Mouse (Mus musculus) liver, adult 2 months (tissue): Measurements from ENCODE around the gene Plet1. TPM values are rescaled to one million over a fixed set of nuclear protein-coding genes. Genes with fewer than 3 reads are reported as not detected.

ENCODE experiments used
- DNase-seq: peaks from one replicate; pipeline ENCODE4 v3.0.0-alpha.2; 2011; ENCODE audit warnings: low read depth, low spot score; ENCODE audit errors: extremely low read depth
- H3K27ac ChIP-seq: fragments of 200-500 bp; replicated peaks from 2 replicates; pipeline ENCODE4 v1.5.1; 2012; ENCODE audit warnings: low read depth, mild to moderate bottlenecking, control low read depth, inconsistent platforms, low read length; ENCODE audit not compliant: insufficient read depth
- H3K27me3 ChIP-seq: fragments of 200-500 bp; 2 replicates; pipeline ENCODE4 v1.6.1; 2012; ENCODE audit warnings: mild to moderate bottlenecking, moderate library complexity, low read length, inconsistent platforms; ENCODE audit not compliant: control insufficient read depth, insufficient read depth
- H3K36me3 ChIP-seq: fragments of 200-500 bp; 2 replicates; pipeline ENCODE4 v1.6.1; 2012; ENCODE audit warnings: low read length, inconsistent platforms; ENCODE audit not compliant: control insufficient read depth, insufficient read depth
- H3K4me1 ChIP-seq: fragments of 200-500 bp; 2 replicates; pipeline ENCODE4 v1.6.1; 2011; ENCODE audit warnings: low read length; ENCODE audit not compliant: control insufficient read depth, insufficient read depth
- H3K4me3 ChIP-seq: fragments of 200-500 bp; 2 replicates; pipeline ENCODE4 v1.5.1; 2011; ENCODE audit warnings: low read depth, mild to moderate bottlenecking, control low read depth, low read length, moderate library complexity; ENCODE audit not compliant: insufficient read depth
- H3K79me2 ChIP-seq: fragments of 200-500 bp; 2 replicates; pipeline ENCODE4 v1.6.1; 2012; ENCODE audit warnings: inconsistent platforms, mild to moderate bottlenecking, low read length, moderate library complexity; ENCODE audit not compliant: control insufficient read depth, insufficient read depth
- H3K9ac ChIP-seq: fragments of 200-500 bp; 2 replicates; pipeline ENCODE4 v1.6.1; 2012; ENCODE audit warnings: low read depth, mild to moderate bottlenecking, control low read depth, inconsistent platforms, low read length
- CTCF ChIP-seq: fragments of 200-500 bp; IDR thresholded peaks from 2 replicates; pipeline ENCODE4 v1.5.1; 2011; ENCODE audit warnings: low read depth, low read length, control low read depth
- POLR2A ChIP-seq: fragments of 200-500 bp; IDR thresholded peaks from 2 replicates; pipeline ENCODE4 v1.6.1; 2011; ENCODE audit warnings: low read length, control low read depth; ENCODE audit not compliant: insufficient read depth; ENCODE audit errors: extremely low read depth
- WGBS: fragments of 180-500 bp; shearing (Covaris S2); methylation state at CpG from one replicate; pipeline ENCODE4 v1.1.7; 2018; 5-methylcytosine and 5-hydroxymethylcytosine counted together
- polyA plus RNA-seq: library from polyadenylated mRNA; depleted of rRNA; stranded (reverse); fragments of >200 nt; gene quantifications from 2 replicates; pipeline ENCODE4 v1.2.3, GENCODE M21; 2012
- total RNA-seq: library from RNA; depleted of rRNA; stranded (reverse); fragments of >200 nt; gene quantifications from 2 replicates; pipeline ENCODE4 v1.2.3, GENCODE M21; 2014

The Plet1 gene
- total and polyA plus RNA-seq, 2 experiments: 0.37 to 0.86 TPM

DNA sequence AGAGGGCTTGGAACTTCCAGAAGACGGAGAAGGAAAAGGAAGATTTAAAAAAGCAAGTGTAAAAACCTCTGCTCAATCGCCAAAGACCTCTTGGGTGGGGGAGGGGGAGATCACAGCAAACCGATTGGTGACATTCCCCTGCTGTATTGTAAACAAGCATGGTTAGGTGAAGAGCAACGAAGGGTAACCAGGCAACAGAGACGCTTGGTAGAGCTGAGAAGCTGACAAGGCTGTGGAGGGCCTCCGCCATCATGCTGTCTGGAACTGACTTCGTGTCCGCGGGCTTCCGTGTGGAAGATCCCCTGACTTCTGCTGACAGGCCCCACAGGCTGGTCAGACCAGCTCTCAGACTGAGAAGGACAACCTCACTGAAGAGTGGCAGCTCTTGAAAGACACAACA is 8.8 kb upstream of the Plet1 start:
- H3K9ac ChIP-seq: no peak overlapping the region
- H3K4me3 ChIP-seq: no peak overlapping the region
- WGBS: 29% methylated on average over 10 of the region's 10 CpGs

DNA sequence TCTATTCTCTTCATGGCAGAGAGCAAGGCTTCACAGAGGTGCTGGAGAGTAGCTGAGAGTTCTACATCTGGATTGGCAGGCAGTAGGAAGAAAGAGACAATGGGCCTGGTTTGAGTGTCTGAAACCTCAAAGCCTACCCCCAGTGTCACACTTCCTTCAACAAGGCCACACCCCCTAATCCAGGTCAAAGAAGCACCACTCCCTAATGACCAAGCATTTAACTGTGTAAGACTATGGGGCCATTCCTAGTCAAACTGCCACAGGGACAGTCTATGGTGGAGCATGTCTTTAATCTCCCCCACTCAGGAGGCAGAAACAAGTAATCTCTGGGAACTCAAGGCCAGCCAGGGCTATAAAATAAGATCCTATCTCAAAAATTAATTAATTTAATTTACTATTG is 3.5 kb upstream of the Plet1 start:
- no peak for TF ChIP-seq POLR2A
- no peak for TF ChIP-seq CTCF
- H3K4me1 ChIP-seq: peaks cover 3% of the 10 kb centered on the region; the same call in 1 of the 2 replicates
- no peaks in the 10 kb centered on the region for H3K27me3 ChIP-seq
- H3K9ac ChIP-seq: no peak overlapping the region
- no peak for DNase-seq
- no peaks in the 10 kb centered on the region for H3K36me3 ChIP-seq
- no peak overlapping the region for H3K4me3 ChIP-seq
- H3K27ac ChIP-seq: no peak overlapping the region
- no peaks in the 10 kb centered on the region for H3K79me2 ChIP-seq

More for the DNA sequence above, 8.8 kb upstream of the Plet1 start:
- Histone ChIP-seq H3K4me1 (no peaks in the 10 kb centered on the region), H3K36me3 (no peaks in the 10 kb centered on the region), H3K79me2 (no peaks in the 10 kb centered on the region), H3K27me3 (no peaks in the 10 kb centered on the region), H3K27ac (no peak overlapping the region)
- no peak for DNase-seq
- TF ChIP-seq POLR2A (no peak), CTCF (no peak)

DNA sequence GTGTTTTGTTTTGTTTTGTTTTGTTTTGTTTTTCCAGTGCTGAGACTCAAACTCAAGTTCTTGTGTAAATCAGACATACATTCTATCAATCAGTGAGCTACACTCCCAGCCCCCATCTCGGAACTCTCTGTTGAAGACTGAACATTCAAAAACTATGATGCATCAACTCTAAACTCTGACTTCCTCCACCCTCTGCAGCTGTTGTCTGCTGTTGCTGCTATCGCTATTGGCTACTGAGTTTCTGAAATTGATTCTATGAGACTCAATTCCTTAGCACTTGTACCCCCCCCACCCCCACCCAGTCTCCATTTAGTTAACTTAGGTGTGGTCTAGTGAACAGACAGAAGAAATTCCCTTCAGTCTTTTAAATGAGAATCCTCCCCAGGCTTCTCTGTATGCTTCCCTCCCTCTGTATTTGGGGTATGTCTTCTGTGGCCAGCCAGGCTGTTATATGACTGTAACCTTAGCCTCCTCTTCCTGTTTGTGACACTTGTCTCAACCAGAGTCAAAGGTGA is 2.7 kb upstream of the Plet1 start:
- no peaks in the 10 kb centered on the region for H3K27me3 ChIP-seq
- H3K9ac ChIP-seq: no peak overlapping the region
- H3K79me2 ChIP-seq: no peaks in the 10 kb centered on the region
- TF ChIP-seq POLR2A (no peak), CTCF (no peak)
- no peak for DNase-seq
- H3K4me1 ChIP-seq: peaks cover 3% of the 10 kb centered on the region; the same call in 1 of the 2 replicates
- no peak overlapping the region for H3K4me3 ChIP-seq
- H3K36me3 ChIP-seq: no peaks in the 10 kb centered on the region
- H3K27ac ChIP-seq: no peak overlapping the region
- 80% methylated on average over 2 of the region's 2 CpGs for WGBS

DNA sequence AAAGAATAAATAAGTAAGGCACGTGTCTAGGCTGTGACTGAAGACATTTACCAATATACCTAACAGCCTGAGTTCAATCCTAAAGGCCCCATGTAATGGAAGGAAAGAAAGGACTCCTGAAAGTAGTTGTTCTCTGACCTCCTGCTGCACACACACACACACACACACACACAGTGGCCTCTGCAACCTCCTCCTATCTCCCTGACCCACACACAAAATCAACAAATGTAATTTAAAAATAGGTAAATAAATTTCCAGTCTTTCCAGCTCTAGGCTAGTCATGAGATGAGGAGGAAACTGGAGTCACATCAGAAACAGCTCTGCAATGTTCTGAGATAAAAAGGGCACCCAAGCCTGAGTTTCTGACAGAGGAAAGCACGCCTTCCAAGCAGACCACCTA is 548 bp upstream of the Plet1 start:
- H3K36me3 ChIP-seq: no peaks in the 10 kb centered on the region
- 86% methylated on average over 2 of the region's 2 CpGs for WGBS
- no peaks in the 10 kb centered on the region for H3K79me2 ChIP-seq
- DNase-seq: no peak
- peaks cover 3% of the 10 kb centered on the region; the same call in 1 of the 2 replicates for H3K4me1 ChIP-seq
- H3K27me3 ChIP-seq: no peaks in the 10 kb centered on the region
- H3K9ac ChIP-seq: no peak overlapping the region
- H3K4me3 ChIP-seq: no peak overlapping the region
- TF ChIP-seq POLR2A (no peak), CTCF (no peak)
- H3K27ac ChIP-seq: no peak overlapping the region

DNA sequence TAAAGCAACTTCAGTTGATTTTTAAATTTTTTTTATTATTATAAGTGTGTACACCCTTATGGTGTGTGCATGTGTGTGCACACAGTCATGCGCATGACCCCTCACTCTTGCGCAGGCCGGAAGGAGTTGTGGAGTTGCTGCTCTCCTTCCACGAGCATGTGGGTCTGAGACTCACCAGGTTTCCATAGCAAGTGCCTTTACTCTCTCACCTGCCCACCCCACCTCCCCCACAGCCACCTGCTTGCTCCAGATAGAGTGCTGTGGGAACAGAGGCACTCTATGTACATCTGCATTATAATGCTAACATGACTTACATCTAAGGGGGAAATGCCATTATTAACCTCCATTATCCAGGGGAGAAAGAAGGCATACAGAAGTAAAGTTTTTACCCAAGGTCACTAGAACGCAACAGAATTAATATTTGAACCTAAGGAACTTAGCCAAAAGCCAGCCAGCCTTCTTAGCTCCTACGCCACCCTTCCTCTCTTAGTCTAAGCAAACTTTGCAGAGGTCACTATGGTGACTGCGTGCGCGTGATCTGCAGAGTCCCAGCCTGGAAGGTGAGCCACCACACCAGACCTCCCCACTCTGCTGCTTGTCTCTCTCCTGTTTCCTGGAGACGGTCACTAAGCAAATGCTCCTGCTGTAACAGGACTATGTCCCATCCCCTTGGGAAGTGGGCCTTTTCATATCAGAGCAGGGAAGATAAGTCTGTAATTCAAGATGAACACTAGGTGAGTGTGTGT is 1.3 kb downstream of the Plet1 start:
- TF ChIP-seq POLR2A (no peak), CTCF (no peak)
- Histone ChIP-seq H3K36me3 (no peaks in the 10 kb centered on the region), H3K79me2 (0 out of 2 replicates have a peak, but pooled peaks cover 3% of the 10 kb centered on the region), H3K4me3 (no peak overlapping the region), H3K27me3 (no peaks in the 10 kb centered on the region), H3K27ac (no peak overlapping the region), H3K9ac (no peak overlapping the region), H3K4me1 (peaks cover 8% of the 10 kb centered on the region)
- DNase-seq: no peak
- 85% methylated on average over 10 of the region's 10 CpGs for WGBS

DNA sequence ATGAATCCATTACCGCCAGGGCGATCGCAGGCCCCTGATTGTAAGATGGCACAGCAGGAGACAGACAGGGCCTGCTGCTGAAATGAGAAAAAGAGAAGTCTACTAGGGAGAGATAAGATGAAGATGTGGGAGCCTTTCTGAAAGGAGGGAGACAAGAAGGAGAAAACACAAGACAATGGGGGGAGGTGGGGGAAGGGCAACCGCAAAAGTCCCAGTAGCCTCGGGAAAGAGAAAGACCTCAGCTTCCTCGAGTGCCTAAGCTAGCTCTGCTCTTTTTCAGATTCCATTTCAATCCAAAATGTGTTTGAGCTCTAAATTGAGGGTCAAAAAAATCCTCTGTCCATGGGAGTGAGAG is 1.8 kb downstream of the Plet1 start:
- no peaks in the 10 kb centered on the region for H3K36me3 ChIP-seq
- DNase-seq: no peak
- peaks cover 8% of the 10 kb centered on the region for H3K4me1 ChIP-seq
- no peak overlapping the region for H3K9ac ChIP-seq
- 68% methylated on average over 6 of the region's 6 CpGs for WGBS
- no peaks in the 10 kb centered on the region for H3K27me3 ChIP-seq
- H3K27ac ChIP-seq: no peak overlapping the region
- H3K79me2 ChIP-seq: 0 out of 2 replicates have a peak, but pooled peaks cover 3% of the 10 kb centered on the region
- TF ChIP-seq CTCF (no peak), POLR2A (no peak)
- H3K4me3 ChIP-seq: no peak overlapping the region
